28 mouse cellular contexts compared by ENCODE assay signal in genomic region chr7:73251187-73251740, GRCm38 (mm10).
DNase-seq lines count a peak whose midpoint lies in the region; ATAC-seq and TF ChIP-seq lines count a peak whose summit lies in the region.
"Had no signal": no experiment of that assay in that cellular context is flagged by ENCODE, and none has a peak within 500 bp of the region (broad histone marks: within the 10 kb centered on the region; RNA-seq: fewer than 3 reads in every experiment).

No protein-coding gene starts in this region.

- H3K4me3 ChIP-seq in kidney, embryonic 15.5 days (replicated peaks), result no peak overlapping the region
- H3K4me3 ChIP-seq in midbrain, embryonic 14.5 days (replicated peaks; ENCODE audit: low read depth, low read length), result no peak overlapping the region
- no peak overlapping the region for H3K4me3 ChIP-seq in midbrain, postnatal 0 days (ENCODE audit: low read depth, low read length)
- H3K4me3 ChIP-seq: embryonic facial prominence, embryonic 15.5 days; forebrain, embryonic 12.5 days; forebrain, embryonic 15.5 days; heart, embryonic 12.5 days; heart, embryonic 15.5 days; hindbrain, embryonic 10.5 days; hindbrain, embryonic 13.5 days had no signal

- TF ChIP-seq CTCF in midbrain, postnatal 0 days (IDR thresholded peaks at IDR 0.05), result no peak

- WGBS in kidney, embryonic 15.5 days, result 64% methylated on average over 6 of the region's 6 CpGs
- 68% methylated on average over 6 of the region's 6 CpGs for WGBS in midbrain, embryonic 14.5 days
- 55% methylated on average over 6 of the region's 6 CpGs for WGBS in midbrain, postnatal 0 days

- no peaks in the 10 kb centered on the region for H3K27me3 ChIP-seq in kidney, embryonic 15.5 days
- no peaks in the 10 kb centered on the region for H3K27me3 ChIP-seq in midbrain, embryonic 14.5 days (ENCODE audit: control insufficient read depth, insufficient read depth, low read length)
- H3K27me3 ChIP-seq in midbrain, postnatal 0 days (ENCODE audit: insufficient read depth, low read length), result no peaks in the 10 kb centered on the region
- H3K27me3 ChIP-seq: embryonic facial prominence, embryonic 15.5 days; forebrain, embryonic 12.5 days; forebrain, embryonic 15.5 days; heart, embryonic 15.5 days; hindbrain, embryonic 13.5 days had no signal

- 0 out of 2 replicates have a peak, but pooled peaks cover 4% of the 10 kb centered on the region for H3K4me1 ChIP-seq in kidney, embryonic 15.5 days
- H3K4me1 ChIP-seq in midbrain, embryonic 14.5 days (ENCODE audit: control insufficient read depth, insufficient read depth, low read length), result peaks cover 7% of the 10 kb centered on the region; the same call in 1 of the 2 replicates
- no peaks in the 10 kb centered on the region for H3K4me1 ChIP-seq in midbrain, postnatal 0 days (ENCODE audit: insufficient read depth, low read length)
- H3K4me1 ChIP-seq: heart, embryonic 12.5 days; heart, embryonic 15.5 days; hindbrain, embryonic 10.5 days had no signal

- no peak overlapping the region for H3K9ac ChIP-seq in kidney, embryonic 15.5 days
- no peak overlapping the region for H3K9ac ChIP-seq in midbrain, embryonic 14.5 days (replicated peaks; ENCODE audit: low read length)
- H3K9ac ChIP-seq in midbrain, postnatal 0 days (replicated peaks; ENCODE audit: low read length, poor library complexity, severe bottlenecking), result no peak overlapping the region
- H3K9ac ChIP-seq: embryonic facial prominence, embryonic 15.5 days; forebrain, embryonic 12.5 days; forebrain, embryonic 15.5 days; heart, embryonic 12.5 days; heart, embryonic 15.5 days; hindbrain, embryonic 13.5 days had no signal

- peak; percentile 75 for ATAC-seq in kidney, embryonic 15.5 days (replicated peaks; ENCODE audit: low FRiP score)
- ATAC-seq in midbrain, embryonic 14.5 days (ENCODE audit: low FRiP score, low TSS enrichment), result no peak; the same call in 1 of the 2 replicates
- ATAC-seq in midbrain, postnatal 0 days (ENCODE audit: low FRiP score), result no peak
- ATAC-seq in erythroid progenitor cell, adult 5-6 weeks (replicated peaks; ENCODE audit: low FRiP score, poor library complexity, severe bottlenecking), result no peak
- ATAC-seq: activated CD4-positive, CD25-positive, alpha-beta regulatory T cell, adult 4 months; CD4-positive, CD25-positive, alpha-beta regulatory T cell, adult 4 months; hindbrain, embryonic 16.5 days had no signal

- no peaks in the 10 kb centered on the region for H3K9me3 ChIP-seq in kidney, embryonic 15.5 days (replicated peaks)
- H3K9me3 ChIP-seq in midbrain, embryonic 14.5 days (ENCODE audit: control insufficient read depth, low read length), result no peaks in the 10 kb centered on the region
- no peaks in the 10 kb centered on the region for H3K9me3 ChIP-seq in midbrain, postnatal 0 days (ENCODE audit: low read length)
- H3K9me3 ChIP-seq: embryonic facial prominence, embryonic 15.5 days; forebrain, embryonic 12.5 days; forebrain, embryonic 15.5 days; heart, embryonic 12.5 days; heart, embryonic 15.5 days; hindbrain, embryonic 10.5 days; hindbrain, embryonic 13.5 days had no signal

- DNase-seq in kidney, adult 9 months, result no peak
- peak; percentile 18 for DNase-seq in kidney, postnatal 14 days
- DNase-seq in kidney, postnatal 10 days, result no peak
- peak; percentile 33 for DNase-seq in midbrain, embryonic 14.5 days
- DNase-seq in midbrain, postnatal 0 days (ENCODE audit: low spot score), result no peak
- DNase-seq: adrenal gland, adult 8-10 months; adrenal gland, postnatal 25 days; cerebellum, adult 11-12 months; cerebellum, adult 8-10 months; cerebellum, postnatal 10 days; cerebellum, postnatal 36 days; embryo, embryonic 11 days; gastrocnemius, postnatal 25 days; heart, adult 18-20 months; heart, postnatal 10 days; heart, postnatal 36 days had no signal

- no peak overlapping the region for H3K27ac ChIP-seq in kidney, embryonic 15.5 days
- H3K27ac ChIP-seq in midbrain, embryonic 14.5 days (replicated peaks; ENCODE audit: low read depth, low read length), result no peak overlapping the region
- no peak overlapping the region for H3K27ac ChIP-seq in midbrain, postnatal 0 days (ENCODE audit: low read depth, low read length)
- H3K27ac ChIP-seq: embryonic facial prominence, embryonic 15.5 days; forebrain, embryonic 12.5 days; forebrain, embryonic 15.5 days; heart, embryonic 15.5 days; hindbrain, embryonic 10.5 days; hindbrain, embryonic 13.5 days had no signal

- no peaks in the 10 kb centered on the region for H3K36me3 ChIP-seq in kidney, embryonic 15.5 days
- H3K36me3 ChIP-seq in midbrain, embryonic 14.5 days (ENCODE audit: control insufficient read depth, insufficient read depth, low read length), result no peaks in the 10 kb centered on the region
- no peaks in the 10 kb centered on the region for H3K36me3 ChIP-seq in midbrain, postnatal 0 days (ENCODE audit: insufficient read depth, low read length)
- H3K36me3 ChIP-seq: embryonic facial prominence, embryonic 15.5 days; forebrain, embryonic 12.5 days; forebrain, embryonic 15.5 days; heart, embryonic 12.5 days; heart, embryonic 15.5 days; hindbrain, embryonic 10.5 days; hindbrain, embryonic 13.5 days had no signal

- no peak overlapping the region for H3K4me2 ChIP-seq in kidney, embryonic 15.5 days
- no peak overlapping the region for H3K4me2 ChIP-seq in midbrain, embryonic 14.5 days (ENCODE audit: low read length)
- no peak overlapping the region for H3K4me2 ChIP-seq in midbrain, postnatal 0 days (ENCODE audit: low read depth, low read length, poor library complexity, severe bottlenecking)
- H3K4me2 ChIP-seq: embryonic facial prominence, embryonic 15.5 days; forebrain, embryonic 12.5 days; forebrain, embryonic 15.5 days; heart, embryonic 12.5 days; heart, embryonic 15.5 days; hindbrain, embryonic 13.5 days had no signal

Comparison
In these comparisons a context has a peak if more than half of its experiments do, and no peak if none do; other contexts are left out.
1. DNase-seq: peak in kidney, postnatal 14 days (single experiment) and midbrain, embryonic 14.5 days (single experiment); none in kidney, adult 9 months (single experiment), kidney, postnatal 10 days (single experiment) and midbrain, postnatal 0 days (single experiment).